Mouse (Mus musculus) right cerebral cortex, postnatal 10 days (tissue): ENCODE results near the gene Wdtc1.
A peak's percentile ranks its signal among the peaks of the same experiment; 100 is the strongest.

Source experiments
- DNase-seq, 2 experiments: peaks; one replicate each; pipeline ENCODE4 v3.0.0; 2021; ENCODE audit warnings: low spot score in 2 of 2

The Wdtc1 gene

GRCm38 (mm10) chr4:133328129-133328528 lies 25.2 kb downstream of the Wdtc1 start:
- no peak for DNase-seq

GRCm38 (mm10) chr4:133319667-133320066 lies 33.6 kb downstream of the Wdtc1 start:
- DNase-seq: no peak

DNA sequence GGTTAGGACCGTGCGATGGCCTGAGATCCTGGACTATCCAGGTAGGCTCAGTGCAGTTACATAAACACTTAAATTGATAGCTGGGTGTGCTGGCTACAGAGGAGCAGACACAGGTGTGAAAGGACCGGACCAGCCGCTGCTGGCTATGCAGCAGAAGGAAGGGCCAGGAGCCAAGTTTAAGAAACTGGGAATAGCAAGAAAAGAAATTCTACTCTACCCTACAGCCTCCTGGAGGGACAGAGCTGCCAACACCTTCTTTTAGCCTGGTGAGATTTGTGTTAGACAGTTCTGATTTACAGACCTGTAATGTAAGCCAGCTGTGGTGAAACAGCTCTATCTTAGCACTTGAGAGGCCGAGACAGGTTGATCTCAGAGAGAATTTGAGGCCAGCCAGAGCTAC lies 37.3 kb downstream of the Wdtc1 start:
- no peak for DNase-seq

DNA sequence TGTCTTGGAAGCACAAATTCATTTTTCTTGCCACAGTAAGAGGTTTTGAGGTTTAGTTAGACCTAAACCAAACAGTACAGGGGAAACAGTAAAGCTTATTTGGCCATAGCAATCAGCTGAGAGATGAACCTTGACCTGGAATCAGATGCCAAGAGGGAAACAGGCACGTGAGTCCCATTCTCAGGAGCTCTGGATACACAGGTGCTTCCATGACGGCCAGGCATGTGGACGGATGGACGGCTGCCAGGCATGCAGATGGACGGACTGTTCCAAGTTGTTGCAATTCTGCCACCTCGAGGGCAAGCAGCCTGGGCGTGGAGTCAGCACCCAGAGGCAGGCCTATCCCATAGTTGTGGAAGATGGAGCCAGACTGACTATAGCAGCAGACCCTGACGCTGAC lies 38.4 kb downstream of the Wdtc1 start:
- DNase-seq: no peak

- peak; percentile 82 to 92 for DNase-seq
These were observed 43.3 kb downstream of the Wdtc1 start for GRCm38 (mm10) chr4:133309948-133310347.

GRCm38 (mm10) chr4:133307331-133307730 lies 46.0 kb downstream of the Wdtc1 start:
- DNase-seq: peak in 1 of 2 experiments; percentile 35

DNA sequence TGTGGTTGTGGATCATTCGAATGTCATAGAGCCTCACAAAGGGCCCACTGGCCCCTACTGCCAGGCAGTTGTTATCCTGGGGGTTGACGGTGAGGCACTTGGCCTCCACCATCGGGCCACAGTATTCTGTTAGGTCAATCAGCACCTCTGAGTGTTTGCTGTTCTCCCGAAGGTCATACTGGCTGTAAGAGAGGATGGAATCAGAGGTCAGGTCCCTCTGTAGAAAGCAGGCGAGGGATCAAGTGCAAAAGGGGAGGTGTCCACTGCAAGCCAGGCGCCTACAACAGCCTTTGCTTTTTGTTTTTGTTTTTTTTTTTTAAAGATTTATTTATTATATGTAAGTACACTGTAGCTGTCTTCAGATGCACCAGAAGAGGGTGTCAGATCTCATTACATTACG lies 47.5 kb downstream of the Wdtc1 start:
- DNase-seq: no peak

DNA sequence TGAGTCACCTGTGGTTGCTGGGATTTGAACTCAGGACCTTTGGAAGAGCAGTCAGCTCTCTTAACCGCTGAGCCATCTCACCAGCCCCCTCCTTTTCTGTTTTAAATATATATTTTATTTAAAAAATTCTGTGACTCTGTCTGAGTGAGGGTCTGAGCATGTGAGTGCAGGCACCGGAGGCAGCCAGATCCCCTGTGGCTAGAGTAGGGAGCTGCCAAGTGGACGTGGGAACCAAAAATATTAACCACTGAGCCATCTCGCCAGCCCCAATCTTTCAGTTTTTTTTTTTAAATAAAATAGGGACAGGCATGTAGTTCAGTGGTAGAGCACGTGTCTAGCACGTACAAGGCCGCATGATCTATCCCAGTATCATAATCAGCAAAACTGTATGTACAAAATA lies 48.5 kb downstream of the Wdtc1 start:
- no peak for DNase-seq

DNA sequence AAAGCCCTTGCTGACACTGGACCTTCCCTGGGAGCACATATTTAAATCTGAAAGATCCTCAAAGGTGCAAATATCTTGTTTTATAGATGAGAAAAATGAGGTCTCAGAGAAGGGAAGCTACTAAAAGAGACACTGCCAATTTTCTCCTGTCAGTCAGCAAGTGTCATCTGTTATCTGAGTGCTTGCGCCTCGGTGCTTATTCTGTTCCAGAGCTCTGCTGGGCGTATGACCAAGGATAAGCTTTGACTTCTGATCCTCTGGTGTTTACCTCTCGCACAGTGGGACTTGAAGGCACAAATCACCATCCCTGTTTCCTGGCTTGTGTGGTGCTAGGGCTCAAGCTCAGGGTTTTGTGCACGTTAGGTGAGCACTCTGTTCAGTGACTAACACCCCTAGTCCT lies 50.6 kb downstream of the Wdtc1 start:
- no peak for DNase-seq

- peak; percentile 75 to 82 for DNase-seq
These were observed 51.5 kb downstream of the Wdtc1 start for GRCm38 (mm10) chr4:133301802-133302201.

- DNase-seq: no peak
These were observed 52.9 kb downstream of the Wdtc1 start for GRCm38 (mm10) chr4:133300421-133300820.

DNA sequence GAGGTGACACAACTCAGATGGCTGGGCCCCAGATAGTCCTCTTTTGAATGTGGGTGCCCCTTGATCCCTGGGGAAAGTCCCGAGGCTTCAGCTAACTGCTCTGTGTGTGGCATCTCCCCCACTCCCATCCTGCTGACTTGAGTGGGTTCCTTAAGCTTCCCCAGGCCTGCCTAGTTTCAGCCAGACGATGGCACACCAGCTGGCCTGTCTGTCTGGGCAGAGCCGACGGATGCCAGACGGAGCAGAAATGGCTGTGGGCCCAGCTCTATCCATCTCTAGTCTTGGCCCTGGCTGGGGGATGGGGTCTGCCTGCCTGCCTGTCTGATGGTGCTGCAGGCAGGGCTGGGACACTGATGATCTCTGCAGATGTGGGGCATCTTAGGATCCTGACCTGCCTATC lies 53.6 kb downstream of the Wdtc1 start:
- peak; percentile 83 to 89 for DNase-seq

DNA sequence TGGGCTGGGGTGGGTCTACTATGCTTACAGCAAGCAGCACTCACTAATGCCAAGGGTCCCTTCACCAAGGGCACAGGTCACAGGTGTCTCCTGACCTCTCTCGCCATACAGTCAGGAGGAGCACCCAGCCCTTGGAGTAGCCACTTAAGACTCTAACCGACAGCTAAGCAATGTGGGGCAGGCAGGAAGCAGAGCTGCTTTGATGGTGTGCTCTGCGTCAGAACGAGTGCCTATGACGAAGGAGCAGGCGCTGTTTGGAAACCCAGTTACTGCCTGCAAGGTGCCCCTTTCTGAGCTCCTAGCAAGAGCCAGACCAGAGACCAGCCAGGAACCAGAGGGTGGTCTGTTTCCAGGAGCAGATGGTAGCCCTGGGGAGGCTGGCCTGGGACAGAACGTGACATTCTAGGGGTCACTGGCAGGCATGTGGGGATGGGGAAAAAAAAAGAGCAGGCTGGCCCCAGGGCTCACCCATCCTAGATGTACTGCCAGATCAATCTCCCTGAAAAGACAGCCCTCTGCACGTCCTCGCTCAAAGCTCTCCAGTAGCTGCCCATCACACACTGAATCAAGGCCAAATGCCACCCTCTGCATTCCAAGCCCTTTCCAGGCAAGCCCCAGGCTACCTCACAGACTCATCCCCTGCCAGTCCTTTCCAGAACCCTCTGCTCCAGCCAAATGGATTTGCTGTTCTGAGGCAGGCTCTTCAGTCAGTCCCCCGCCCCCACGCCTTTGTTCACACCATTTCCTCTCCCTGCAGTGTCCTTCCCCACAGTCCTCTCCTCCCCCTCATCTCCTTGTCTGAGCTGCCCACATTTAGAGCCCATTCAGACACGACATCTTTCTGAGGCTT lies 54.5 kb downstream of the Wdtc1 start:
- DNase-seq: peak; percentile 74 to 78

- peak; percentile 92 to 93 for DNase-seq
These were observed 55.5 kb downstream of the Wdtc1 start for GRCm38 (mm10) chr4:133297801-133298238.

DNA sequence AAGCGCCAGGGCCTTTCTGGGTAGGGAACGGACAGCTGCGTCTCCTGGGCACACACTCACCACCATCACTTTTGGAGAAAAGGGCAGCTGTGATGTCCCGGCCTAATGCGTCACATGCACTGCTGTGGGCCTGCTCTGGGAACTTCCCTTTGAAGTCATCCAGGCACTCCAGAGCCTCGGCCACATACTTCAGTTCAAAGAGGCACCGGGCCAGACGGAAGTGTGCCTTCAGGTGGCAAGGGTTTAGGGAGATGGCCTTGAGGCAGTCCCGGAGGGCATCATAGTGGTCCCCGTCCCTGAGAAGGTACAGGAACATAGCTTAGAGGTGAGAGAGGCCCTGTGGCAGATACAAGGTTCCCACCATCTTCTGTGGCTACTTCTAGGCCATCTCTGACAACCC lies 55.9 kb downstream of the Wdtc1 start:
- DNase-seq: no peak

DNA sequence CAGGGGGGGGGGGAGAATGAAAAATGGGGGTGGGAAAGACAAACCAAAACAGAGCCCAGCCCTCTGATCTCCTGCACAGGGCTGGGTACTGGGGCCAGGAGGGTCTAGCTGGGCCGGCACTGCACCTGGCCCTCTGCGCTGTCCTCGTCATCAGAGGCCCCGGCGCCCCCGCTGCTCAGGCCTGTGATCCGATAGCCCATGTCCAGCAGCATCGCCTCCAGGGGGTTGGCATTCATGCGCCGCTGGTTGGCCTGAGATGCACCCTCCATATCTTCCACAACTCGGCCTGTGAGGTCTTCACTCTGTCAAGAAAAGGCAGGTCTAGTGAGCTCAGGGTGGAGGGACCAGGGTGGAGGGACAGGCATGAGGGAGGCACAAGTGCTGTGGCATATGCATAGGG lies 59.2 kb downstream of the Wdtc1 start:
- no peak for DNase-seq

GRCm38 (mm10) chr4:133292901-133293843 lies 60.1 kb downstream of the Wdtc1 start:
- DNase-seq: no peak

DNA sequence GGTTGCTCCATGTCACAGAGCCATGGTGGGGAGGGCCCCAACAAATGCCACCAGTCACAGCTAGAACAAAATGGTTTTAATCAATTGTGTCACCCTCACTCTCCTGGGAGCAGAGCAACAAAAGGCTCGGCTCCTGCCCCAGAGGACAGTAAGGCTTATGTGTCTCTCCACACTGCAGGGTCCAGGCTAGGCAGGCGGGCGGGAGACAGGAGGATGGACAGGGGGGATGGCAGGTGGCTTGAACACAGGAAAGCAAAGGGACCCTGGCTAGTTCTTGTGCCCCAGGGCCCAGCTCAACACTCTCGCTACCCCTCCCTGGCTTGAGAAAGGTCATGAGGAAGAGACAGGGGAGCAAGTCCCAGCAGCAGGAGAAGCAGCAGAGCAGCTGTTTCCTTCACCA lies 60.9 kb downstream of the Wdtc1 start:
- DNase-seq: no peak

DNA sequence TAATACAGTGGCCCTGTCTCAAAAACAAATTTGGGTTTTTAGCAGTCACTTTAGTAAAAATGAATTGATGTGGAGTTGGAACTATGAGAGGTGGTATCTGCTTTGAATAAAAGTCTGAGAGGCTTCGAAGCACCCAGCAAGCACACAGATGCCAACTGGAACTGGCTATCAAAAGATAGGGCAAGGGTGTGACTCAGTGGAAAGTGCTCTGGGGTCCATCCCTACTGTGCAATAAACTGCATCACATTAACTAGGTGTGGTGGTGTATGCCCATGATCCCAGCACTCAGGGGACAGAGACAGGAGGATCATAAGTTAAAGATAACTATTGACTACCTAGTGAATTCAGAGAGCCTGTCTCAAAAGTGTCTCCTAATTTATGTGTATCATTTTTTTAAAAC lies 62.0 kb downstream of the Wdtc1 start:
- no peak for DNase-seq

GRCm38 (mm10) chr4:133286476-133287077 lies 66.7 kb downstream of the Wdtc1 start:
- DNase-seq: no peak

GRCm38 (mm10) chr4:133285950-133286349 lies 67.3 kb downstream of the Wdtc1 start:
- no peak for DNase-seq

DNA sequence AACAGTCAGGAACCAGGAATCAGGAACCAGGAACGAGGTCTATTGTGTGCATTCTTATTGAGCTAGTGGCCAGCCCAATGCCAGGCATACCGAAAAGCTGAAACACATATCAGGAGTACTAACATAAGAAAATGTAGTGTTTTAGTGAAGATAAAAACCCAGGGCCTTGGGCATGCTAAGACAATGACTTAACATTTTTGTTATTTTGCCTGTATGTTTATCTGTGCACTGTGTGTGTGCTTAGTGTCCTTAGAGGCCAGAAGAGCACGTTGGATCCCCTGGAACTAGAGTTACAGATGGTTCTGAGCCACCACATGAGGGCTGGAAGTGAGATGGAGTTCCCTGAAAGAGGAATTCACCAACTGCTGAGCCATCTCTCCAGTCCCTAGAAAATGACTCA lies 68.0 kb downstream of the Wdtc1 start:
- no peak for DNase-seq
